In the genomic region with DNA sequence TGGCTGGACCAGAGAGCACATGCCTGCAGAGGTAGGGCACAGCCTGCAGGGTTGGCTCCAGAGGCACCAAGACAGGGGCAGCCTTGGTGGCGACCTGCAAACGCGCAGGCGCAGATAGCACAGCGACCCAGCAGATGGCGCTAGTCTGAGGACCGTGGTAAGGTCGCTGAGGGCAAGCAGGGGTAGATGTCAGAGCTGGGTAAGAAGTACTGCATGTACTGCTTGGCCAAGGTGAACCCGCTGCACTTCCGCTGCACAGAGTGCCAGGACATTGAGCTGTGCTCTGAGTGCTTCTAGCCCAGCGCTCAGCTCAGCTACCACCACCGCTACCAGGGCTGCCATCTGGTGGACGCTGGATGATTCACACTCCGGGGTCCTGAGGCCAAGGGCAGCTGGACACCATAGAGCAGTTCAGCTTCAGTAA, we compare ENCODE assay signal across 7 mouse cellular contexts.
DNase-seq lines count a peak whose midpoint lies in the region; ATAC-seq lines count a peak whose summit lies in the region.
"Not testable (repeated sequence)": the region's sequence is repeated elsewhere in the genome, so short reads cannot be mapped to it uniquely, and the experiment has no call there.

No protein-coding gene starts in this region.

- H3K4me1 ChIP-seq in embryonic facial prominence, embryonic 11.5 days (ENCODE audit: control insufficient read depth, insufficient read depth, low read length); midbrain, embryonic 12.5 days: not testable (repeated sequence)

- peak; percentile 91 for DNase-seq in adrenal gland, postnatal 14 days
- DNase-seq in embryonic facial prominence, embryonic 11.5 days (ENCODE audit: low spot score) = peak; percentile 78
- peak; percentile 97 for DNase-seq in heart, adult 11 months
- peak; percentile 88 for DNase-seq in kidney, adult 11 months
- DNase-seq in left cerebral cortex, postnatal 4 days = peak; percentile 74
- DNase-seq in skeletal muscle tissue, adult 2 months (ENCODE audit: low read depth, low spot score) = peak; percentile 51

- not testable (repeated sequence) for H3K27me3 ChIP-seq in embryonic facial prominence, embryonic 11.5 days (ENCODE audit: control insufficient read depth, insufficient read depth, low read length); midbrain, embryonic 12.5 days

- not testable (repeated sequence) for H3K36me3 ChIP-seq in embryonic facial prominence, embryonic 11.5 days (replicated peaks; ENCODE audit: control insufficient read depth, insufficient read depth, low read depth, low read length); midbrain, embryonic 12.5 days

- H3K4me3 ChIP-seq in embryonic facial prominence, embryonic 11.5 days (ENCODE audit: low read depth, low read length) = peak overlapping the region; percentile 19; the same call in 1 of the 2 replicates
- peak overlapping the region; percentile 32 for H3K4me3 ChIP-seq in midbrain, embryonic 12.5 days

- not testable (repeated sequence) for H3K27ac ChIP-seq in embryonic facial prominence, embryonic 11.5 days (replicated peaks; ENCODE audit: low read depth, low read length); midbrain, embryonic 12.5 days (replicated peaks)

- peak; percentile 81 for ATAC-seq in embryonic facial prominence, embryonic 11.5 days (replicated peaks; ENCODE audit: insufficient number of reproducible peaks, low FRiP score, low TSS enrichment, low read depth)
- peak; percentile 85 for ATAC-seq in midbrain, embryonic 12.5 days (ENCODE audit: low FRiP score, low read depth)

- not testable (repeated sequence) for H3K9me3 ChIP-seq in embryonic facial prominence, embryonic 11.5 days (replicated peaks; ENCODE audit: control insufficient read depth, low read length); midbrain, embryonic 12.5 days

- H3K9ac ChIP-seq in embryonic facial prominence, embryonic 11.5 days (replicated peaks; ENCODE audit: low read length) = peak overlapping the region; percentile 11; the same call in 1 of the 2 replicates
- not testable (repeated sequence) for H3K9ac ChIP-seq in midbrain, embryonic 12.5 days (replicated peaks)

- 3% methylated on average over 14 of the region's 14 CpGs for WGBS in embryonic facial prominence, embryonic 11.5 days
- 3% methylated on average over 14 of the region's 14 CpGs for WGBS in midbrain, embryonic 12.5 days

- peak overlapping the region; percentile 36 for H3K4me2 ChIP-seq in embryonic facial prominence, embryonic 11.5 days (ENCODE audit: low read depth, low read length)
- H3K4me2 ChIP-seq in midbrain, embryonic 12.5 days (replicated peaks) = peak overlapping the region; percentile 51

- intact Hi-C loops in left cerebral cortex, postnatal 4 days (cut with DNase I) = not testable (repeated sequence)
